Mouse (Mus musculus): ENCODE measurements around the gene Picalm. TPM values are rescaled to one million over a fixed set of nuclear protein-coding genes. Genes with fewer than 3 reads are reported as not detected.

The Picalm gene
- total and polyA plus RNA-seq, 2 experiments, result 29.7 to 127 TPM

DNA sequence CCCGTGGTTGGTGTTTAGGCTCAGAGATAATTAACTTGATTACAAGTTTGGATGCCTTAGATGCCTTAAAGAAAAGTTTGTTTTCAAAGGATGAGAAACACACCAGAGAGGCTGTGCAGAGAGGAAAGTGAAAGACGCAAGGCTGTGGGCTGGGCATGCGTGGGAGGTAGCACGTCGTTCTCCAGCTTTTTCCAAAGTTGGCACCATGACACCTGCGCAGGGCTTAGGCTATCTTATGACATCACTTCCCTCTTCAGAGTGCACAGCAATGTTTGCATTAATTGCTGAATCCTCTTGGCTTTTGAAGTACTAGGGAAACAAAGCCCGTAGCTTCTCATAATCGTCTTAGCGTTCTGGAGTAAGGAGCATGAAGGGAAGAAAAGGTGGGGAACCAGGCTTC, 101.4 kb downstream of the Picalm start:
- no peak for DNase-seq (ENCODE audit: extremely low read depth, low read depth, low spot score)
- no peaks in the 10 kb centered on the region for H3K4me1 ChIP-seq (ENCODE audit: control insufficient read depth, insufficient read depth, low read length)
- WGBS, result 68% methylated on average over 9 of the region's 9 CpGs
- H3K27me3 ChIP-seq (ENCODE audit: control insufficient read depth, insufficient read depth, low read length), result no peaks in the 10 kb centered on the region
- TF ChIP-seq CTCF (IDR thresholded peaks at IDR 0.05; ENCODE audit: low read depth, low read length), result no peak
- no peak for TF ChIP-seq POLR2A (IDR thresholded peaks at IDR 0.05; ENCODE audit: extremely low read depth, insufficient read depth, low read length)
- no peak overlapping the region for H3K27ac ChIP-seq (replicated peaks; ENCODE audit: insufficient read depth, low read depth, low read length)
- H3K9ac ChIP-seq (ENCODE audit: low read depth, low read length), result no peak overlapping the region
- H3K79me2 ChIP-seq (ENCODE audit: control insufficient read depth, insufficient read depth, low read length), result no peaks in the 10 kb centered on the region
- no peaks in the 10 kb centered on the region for H3K36me3 ChIP-seq (ENCODE audit: control insufficient read depth, insufficient read depth, low read length)
- H3K4me3 ChIP-seq (ENCODE audit: insufficient read depth, low read depth, low read length), result no peak overlapping the region

- H3K27ac ChIP-seq (replicated peaks; ENCODE audit: insufficient read depth, low read depth, low read length), result no peak overlapping the region
- WGBS, result 64% methylated on average over 4 of the region's 4 CpGs
Observed at GRCm38 (mm10) chr7:90233921-90234320, 103.9 kb downstream of the Picalm start.

GRCm38 (mm10) chr7:90236289-90236905, 106.4 kb downstream of the Picalm start:
- Histone ChIP-seq H3K4me3 (ENCODE audit: insufficient read depth, low read depth, low read length) (no peak overlapping the region), H3K36me3 (ENCODE audit: control insufficient read depth, insufficient read depth, low read length) (no peaks in the 10 kb centered on the region), H3K79me2 (ENCODE audit: control insufficient read depth, insufficient read depth, low read length) (no peaks in the 10 kb centered on the region), H3K27ac (replicated peaks; ENCODE audit: insufficient read depth, low read depth, low read length) (no peak overlapping the region), H3K4me1 (ENCODE audit: control insufficient read depth, insufficient read depth, low read length) (no peaks in the 10 kb centered on the region), H3K9ac (ENCODE audit: low read depth, low read length) (no peak overlapping the region), H3K27me3 (ENCODE audit: control insufficient read depth, insufficient read depth, low read length) (no peaks in the 10 kb centered on the region)
- no peak for DNase-seq (ENCODE audit: extremely low read depth, low read depth, low spot score)
- TF ChIP-seq POLR2A (IDR thresholded peaks at IDR 0.05; ENCODE audit: extremely low read depth, insufficient read depth, low read length) (no peak), CTCF (IDR thresholded peaks at IDR 0.05; ENCODE audit: low read depth, low read length) (no peak)
- WGBS, result 68% methylated on average over 4 of the region's 4 CpGs

More at GRCm38 (mm10) chr7:90233921-90234320, 103.9 kb downstream of the Picalm start:
- no peaks in the 10 kb centered on the region for H3K79me2 ChIP-seq (ENCODE audit: control insufficient read depth, insufficient read depth, low read length)
- H3K4me3 ChIP-seq (ENCODE audit: insufficient read depth, low read depth, low read length), result no peak overlapping the region
- no peak for DNase-seq (ENCODE audit: extremely low read depth, low read depth, low spot score)
- no peaks in the 10 kb centered on the region for H3K4me1 ChIP-seq (ENCODE audit: control insufficient read depth, insufficient read depth, low read length)
- no peak overlapping the region for H3K9ac ChIP-seq (ENCODE audit: low read depth, low read length)
- H3K27me3 ChIP-seq (ENCODE audit: control insufficient read depth, insufficient read depth, low read length), result no peaks in the 10 kb centered on the region
- H3K36me3 ChIP-seq (ENCODE audit: control insufficient read depth, insufficient read depth, low read length), result no peaks in the 10 kb centered on the region
- TF ChIP-seq POLR2A (IDR thresholded peaks at IDR 0.05; ENCODE audit: extremely low read depth, insufficient read depth, low read length) (no peak), CTCF (IDR thresholded peaks at IDR 0.05; ENCODE audit: low read depth, low read length) (no peak)

GRCm38 (mm10) chr7:90243151-90243550, 113.1 kb downstream of the Picalm start:
- H3K9ac ChIP-seq (ENCODE audit: low read depth, low read length), result no peak overlapping the region
- no peaks in the 10 kb centered on the region for H3K79me2 ChIP-seq (ENCODE audit: control insufficient read depth, insufficient read depth, low read length)
- 51% methylated on average over 6 of the region's 6 CpGs for WGBS
- no peaks in the 10 kb centered on the region for H3K36me3 ChIP-seq (ENCODE audit: control insufficient read depth, insufficient read depth, low read length)
- TF ChIP-seq POLR2A (IDR thresholded peaks at IDR 0.05; ENCODE audit: extremely low read depth, insufficient read depth, low read length) (no peak), CTCF (IDR thresholded peaks at IDR 0.05; ENCODE audit: low read depth, low read length) (no peak)
- no peaks in the 10 kb centered on the region for H3K27me3 ChIP-seq (ENCODE audit: control insufficient read depth, insufficient read depth, low read length)
- H3K27ac ChIP-seq (replicated peaks; ENCODE audit: insufficient read depth, low read depth, low read length), result no peak overlapping the region
- H3K4me3 ChIP-seq (ENCODE audit: insufficient read depth, low read depth, low read length), result no peak overlapping the region
- H3K4me1 ChIP-seq (ENCODE audit: control insufficient read depth, insufficient read depth, low read length), result no peaks in the 10 kb centered on the region
- DNase-seq (ENCODE audit: extremely low read depth, low read depth, low spot score), result no peak

DNA sequence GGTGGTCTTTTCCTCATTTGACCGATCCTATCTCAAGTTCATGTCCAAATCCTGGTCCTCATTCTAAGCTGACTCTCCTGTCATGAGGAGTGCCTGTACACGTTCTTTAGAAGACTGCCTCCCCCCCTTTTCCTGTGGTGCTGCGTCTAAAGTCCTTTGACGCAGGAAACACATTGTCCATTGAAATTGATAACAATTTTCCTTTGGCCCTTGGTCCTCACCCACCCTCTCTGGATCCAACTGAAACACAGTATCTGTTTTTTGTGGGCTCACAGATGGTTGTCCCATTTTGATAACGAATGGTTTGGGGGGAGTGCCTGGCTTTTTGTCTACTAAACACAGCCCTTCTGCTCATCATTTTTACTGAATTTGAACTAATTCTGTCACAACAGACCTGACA, 113.6 kb downstream of the Picalm start:
- Histone ChIP-seq H3K79me2 (ENCODE audit: control insufficient read depth, insufficient read depth, low read length) (no peaks in the 10 kb centered on the region), H3K27ac (replicated peaks; ENCODE audit: insufficient read depth, low read depth, low read length) (no peak overlapping the region), H3K27me3 (ENCODE audit: control insufficient read depth, insufficient read depth, low read length) (no peaks in the 10 kb centered on the region), H3K9ac (ENCODE audit: low read depth, low read length) (no peak overlapping the region), H3K36me3 (ENCODE audit: control insufficient read depth, insufficient read depth, low read length) (no peaks in the 10 kb centered on the region), H3K4me1 (ENCODE audit: control insufficient read depth, insufficient read depth, low read length) (no peaks in the 10 kb centered on the region), H3K4me3 (ENCODE audit: insufficient read depth, low read depth, low read length) (no peak overlapping the region)
- TF ChIP-seq CTCF (IDR thresholded peaks at IDR 0.05; ENCODE audit: low read depth, low read length), result no peak
- no peak for TF ChIP-seq POLR2A (IDR thresholded peaks at IDR 0.05; ENCODE audit: extremely low read depth, insufficient read depth, low read length)
- DNase-seq (ENCODE audit: extremely low read depth, low read depth, low spot score), result no peak
- 66% methylated on average over 5 of the region's 5 CpGs for WGBS

- no peaks in the 10 kb centered on the region for H3K36me3 ChIP-seq (ENCODE audit: control insufficient read depth, insufficient read depth, low read length)
- WGBS, result 61% methylated on average over 5 of the region's 5 CpGs
- DNase-seq (ENCODE audit: extremely low read depth, low read depth, low spot score), result no peak
Observed at GRCm38 (mm10) chr7:90252946-90253345, 122.9 kb downstream of the Picalm start.

More at GRCm38 (mm10) chr7:90252946-90253345, 122.9 kb downstream of the Picalm start:
- no peak overlapping the region for H3K27ac ChIP-seq (replicated peaks; ENCODE audit: insufficient read depth, low read depth, low read length)
- TF ChIP-seq CTCF (IDR thresholded peaks at IDR 0.05; ENCODE audit: low read depth, low read length) (no peak), POLR2A (IDR thresholded peaks at IDR 0.05; ENCODE audit: extremely low read depth, insufficient read depth, low read length) (no peak)
- no peak overlapping the region for H3K4me3 ChIP-seq (ENCODE audit: insufficient read depth, low read depth, low read length)
- H3K9ac ChIP-seq (ENCODE audit: low read depth, low read length), result no peak overlapping the region
- no peaks in the 10 kb centered on the region for H3K27me3 ChIP-seq (ENCODE audit: control insufficient read depth, insufficient read depth, low read length)
- no peaks in the 10 kb centered on the region for H3K4me1 ChIP-seq (ENCODE audit: control insufficient read depth, insufficient read depth, low read length)
- no peaks in the 10 kb centered on the region for H3K79me2 ChIP-seq (ENCODE audit: control insufficient read depth, insufficient read depth, low read length)

Measured in liver, adult 2 months (tissue).